Mouse (Mus musculus): ENCODE measurements around the gene Ddr1.

DNA sequence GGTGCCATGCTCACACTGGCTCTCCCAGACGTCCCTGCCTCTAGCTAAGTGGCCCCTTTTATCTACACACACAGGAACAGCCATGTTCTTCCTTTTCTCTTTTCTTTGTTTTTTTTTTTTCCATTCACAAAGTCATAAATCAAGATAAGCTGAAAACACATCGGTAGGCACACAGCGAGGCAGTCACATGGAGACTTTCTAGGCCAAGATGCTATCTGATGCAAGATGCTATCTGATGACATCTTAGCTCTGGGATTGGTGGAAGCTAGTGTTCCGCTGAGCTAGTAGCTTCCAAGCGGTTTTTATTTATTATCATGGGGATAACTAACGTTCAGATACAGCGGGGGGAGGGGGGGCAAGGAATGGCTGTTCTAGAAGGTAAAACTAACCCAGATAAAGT, 22.6 kb upstream of the Ddr1 start:
- TF ChIP-seq POLR2A (IDR thresholded peaks at IDR 0.05; ENCODE audit: control insufficient read depth, low read depth, low read length) (no peak), CTCF (IDR thresholded peaks at IDR 0.05; ENCODE audit: control insufficient read depth, insufficient read depth, insufficient replicate concordance, low read depth, low read length) (no peak)

Measured in testis, adult 2 months (tissue).